28 mouse cellular contexts compared by ENCODE assay signal in genomic region chr8:104390245-104390644, GRCm38 (mm10). TPM values are rescaled to one million over a fixed set of nuclear protein-coding genes. Genes with fewer than 3 reads are reported as not detected.
DNase-seq lines count a peak whose midpoint lies in the region; ATAC-seq lines count a peak whose summit lies in the region.
"Had no signal": no experiment of that assay in that cellular context is flagged by ENCODE, and none has a peak within 500 bp of the region (broad histone marks: within the 10 kb centered on the region; RNA-seq: fewer than 3 reads in every experiment).

No protein-coding gene starts in this region.

- H3K27me3 ChIP-seq in intestine, embryonic 14.5 days (replicated peaks; ENCODE audit: control insufficient read depth, insufficient read depth, low read length): no peaks in the 10 kb centered on the region
- H3K27me3 ChIP-seq in intestine, embryonic 16.5 days (replicated peaks; ENCODE audit: control insufficient read depth, insufficient read depth, low read length): no peaks in the 10 kb centered on the region
- no peaks in the 10 kb centered on the region for H3K27me3 ChIP-seq in stomach, embryonic 15.5 days (replicated peaks)
- H3K27me3 ChIP-seq: embryonic facial prominence, embryonic 12.5 days; embryonic facial prominence, embryonic 15.5 days; heart, embryonic 12.5 days; heart, embryonic 15.5 days; hindbrain, embryonic 13.5 days had no signal

- no peak overlapping the region for H3K9ac ChIP-seq in intestine, embryonic 14.5 days (ENCODE audit: low read length)
- peak overlapping the region; percentile 41 for H3K9ac ChIP-seq in intestine, embryonic 16.5 days (ENCODE audit: low read depth, low read length)
- H3K9ac ChIP-seq in stomach, embryonic 15.5 days: no peak overlapping the region
- H3K9ac ChIP-seq: embryonic facial prominence, embryonic 12.5 days; embryonic facial prominence, embryonic 15.5 days; forebrain, postnatal 0 days; heart, embryonic 12.5 days; heart, embryonic 15.5 days; hindbrain, embryonic 13.5 days had no signal

- H3K27ac ChIP-seq in intestine, embryonic 14.5 days (ENCODE audit: low read depth): 0 out of 2 replicates have a peak overlapping the region, but pooled peaks have one; percentile 16
- peak overlapping the region; percentile 86 for H3K27ac ChIP-seq in intestine, embryonic 16.5 days (ENCODE audit: low read length)
- H3K27ac ChIP-seq in stomach, embryonic 15.5 days: peak overlapping the region; percentile 56; the same call in 1 of the 2 replicates
- H3K27ac ChIP-seq: embryonic facial prominence, embryonic 12.5 days; embryonic facial prominence, embryonic 15.5 days; gastrocnemius, adult 2 months; heart, embryonic 15.5 days; hindbrain, embryonic 10.5 days; hindbrain, embryonic 13.5 days; hindbrain, postnatal 0 days had no signal

- peaks cover 42% of the 10 kb centered on the region for H3K4me1 ChIP-seq in intestine, embryonic 14.5 days (replicated peaks; ENCODE audit: control insufficient read depth, insufficient read depth, low read length)
- peaks cover 52% of the 10 kb centered on the region for H3K4me1 ChIP-seq in intestine, embryonic 16.5 days (ENCODE audit: control insufficient read depth, insufficient read depth, low read length)
- H3K4me1 ChIP-seq in stomach, embryonic 15.5 days: peaks cover 33% of the 10 kb centered on the region

- DNase-seq in intestine, embryonic 14.5 days (ENCODE audit: low spot score): no peak
- DNase-seq in yolk sac, embryonic 10.5 days (ENCODE audit: low spot score): peak; percentile 59
- no peak for DNase-seq in urinary bladder, postnatal 14 days (ENCODE audit: low spot score)
- no peak for DNase-seq in kidney, adult 8-10 months
- DNase-seq in thymus, postnatal 0 days (ENCODE audit: low spot score): no peak
- DNase-seq: adrenal gland, adult 8-10 months; adrenal gland, postnatal 25 days; cerebellum, adult 11 months; cerebellum, adult 2 months; cerebellum, adult 9-11 months; cerebellum, postnatal 25 days; forebrain, postnatal 0 days; gastrocnemius, adult 2 months; gastrocnemius, postnatal 25 days; heart, adult 18-20 months; heart, postnatal 10 days; heart, postnatal 36 days had no signal

- peak overlapping the region; percentile 11; the same call in 1 of the 2 replicates for H3K4me2 ChIP-seq in intestine, embryonic 14.5 days (ENCODE audit: low read length)
- peak overlapping the region; percentile 28 for H3K4me2 ChIP-seq in intestine, embryonic 16.5 days (ENCODE audit: low read depth, low read length)
- no peak overlapping the region for H3K4me2 ChIP-seq in stomach, embryonic 15.5 days
- H3K4me2 ChIP-seq: embryonic facial prominence, embryonic 12.5 days; embryonic facial prominence, embryonic 15.5 days; heart, embryonic 12.5 days; heart, embryonic 15.5 days; hindbrain, embryonic 13.5 days had no signal

- no peaks in the 10 kb centered on the region for H3K9me3 ChIP-seq in intestine, embryonic 14.5 days (ENCODE audit: control insufficient read depth, low read length)
- no peaks in the 10 kb centered on the region for H3K9me3 ChIP-seq in intestine, embryonic 16.5 days (ENCODE audit: control insufficient read depth, low read length)
- H3K9me3 ChIP-seq in stomach, embryonic 15.5 days: no peaks in the 10 kb centered on the region
- H3K9me3 ChIP-seq: embryonic facial prominence, embryonic 12.5 days; embryonic facial prominence, embryonic 15.5 days; heart, embryonic 12.5 days; heart, embryonic 15.5 days; hindbrain, embryonic 10.5 days; hindbrain, embryonic 13.5 days had no signal

- ATAC-seq in intestine, embryonic 14.5 days (replicated peaks; ENCODE audit: low FRiP score, low TSS enrichment, low read depth): no peak; the same call in 1 of the 2 replicates
- peak; percentile 70 for ATAC-seq in intestine, embryonic 16.5 days
- ATAC-seq in stomach, embryonic 15.5 days (ENCODE audit: insufficient read depth, low FRiP score, low read depth): peak; percentile 28; the same call in 1 of the 2 replicates
- ATAC-seq: activated CD4-positive, CD25-positive, alpha-beta regulatory T cell, adult 4 months; forebrain, embryonic 14.5 days; forebrain, postnatal 0 days; hindbrain, postnatal 0 days had no signal

- WGBS in intestine, embryonic 14.5 days: 76% methylated on average over 8 of the region's 8 CpGs
- 55% methylated on average over 8 of the region's 8 CpGs for WGBS in intestine, embryonic 16.5 days
- 63% methylated on average over 8 of the region's 8 CpGs for WGBS in stomach, embryonic 15.5 days

- no peak overlapping the region for H3K4me3 ChIP-seq in intestine, embryonic 14.5 days (ENCODE audit: low read depth, low read length)
- 0 out of 2 replicates have a peak overlapping the region, but pooled peaks have one; percentile 2 for H3K4me3 ChIP-seq in intestine, embryonic 16.5 days (ENCODE audit: low read length)
- H3K4me3 ChIP-seq in stomach, embryonic 15.5 days (replicated peaks): no peak overlapping the region
- H3K4me3 ChIP-seq: embryonic facial prominence, embryonic 12.5 days; embryonic facial prominence, embryonic 15.5 days; gastrocnemius, adult 2 months; heart, embryonic 12.5 days; heart, embryonic 15.5 days; hindbrain, embryonic 10.5 days; hindbrain, embryonic 13.5 days had no signal

- H3K36me3 ChIP-seq in intestine, embryonic 14.5 days (ENCODE audit: control insufficient read depth, insufficient read depth, low read length): no peaks in the 10 kb centered on the region; the same call in 1 of the 2 replicates
- no peaks in the 10 kb centered on the region for H3K36me3 ChIP-seq in intestine, embryonic 16.5 days (ENCODE audit: control insufficient read depth, insufficient read depth, low read length)
- H3K36me3 ChIP-seq in stomach, embryonic 15.5 days: no peaks in the 10 kb centered on the region
- H3K36me3 ChIP-seq: embryonic facial prominence, embryonic 12.5 days; embryonic facial prominence, embryonic 15.5 days; heart, embryonic 12.5 days; heart, embryonic 15.5 days; hindbrain, embryonic 13.5 days had no signal

RNA-seq across cellular contexts. Expression of gene Cmtm4, which starts 5.4 kb away (rescaled TPM):
- 7.0 and 7.5 TPM in 2 replicates for polyA plus RNA-seq in intestine, embryonic 14.5 days (2014; fragmentation: Nextera tagmentation; extraction: Ambion mirVana)
- polyA plus RNA-seq in intestine, embryonic 16.5 days (2015; fragmentation: Nextera tagmentation; extraction: Ambion mirVana): 4.2 and 5.1 TPM in 2 replicates
- polyA plus RNA-seq in stomach, embryonic 15.5 days (2015; fragmentation: Nextera tagmentation; extraction: Ambion mirVana): 6.2 and 6.4 TPM in 2 replicates
- 0.73 and 0.86 TPM in 2 replicates for polyA plus RNA-seq in thymus, postnatal 0 days (2015; fragmentation: Nextera tagmentation; extraction: Ambion mirVana)

RNA-seq across cellular contexts. Expression of gene Cmtm3, which starts 51.0 kb away (rescaled TPM):
- polyA plus RNA-seq in intestine, embryonic 14.5 days (2014; fragmentation: Nextera tagmentation; extraction: Ambion mirVana): 155 and 171 TPM in 2 replicates
- polyA plus RNA-seq in intestine, embryonic 16.5 days (2015; fragmentation: Nextera tagmentation; extraction: Ambion mirVana): 98.2 and 105 TPM in 2 replicates
- 121 and 122 TPM in 2 replicates for polyA plus RNA-seq in stomach, embryonic 15.5 days (2015; fragmentation: Nextera tagmentation; extraction: Ambion mirVana)
- 31.5 and 32.3 TPM in 2 replicates for polyA plus RNA-seq in thymus, postnatal 0 days (2015; fragmentation: Nextera tagmentation; extraction: Ambion mirVana)

RNA-seq across cellular contexts. Expression of gene Dync1li2, which starts 52.6 kb away (rescaled TPM):
- polyA plus RNA-seq in intestine, embryonic 14.5 days (2014; fragmentation: Nextera tagmentation; extraction: Ambion mirVana): 46.1 and 55.3 TPM in 2 replicates
- polyA plus RNA-seq in intestine, embryonic 16.5 days (2015; fragmentation: Nextera tagmentation; extraction: Ambion mirVana): 38.7 and 39.7 TPM in 2 replicates
- polyA plus RNA-seq in stomach, embryonic 15.5 days (2015; fragmentation: Nextera tagmentation; extraction: Ambion mirVana): 54.9 and 58.0 TPM in 2 replicates
- polyA plus RNA-seq in thymus, postnatal 0 days (2015; fragmentation: Nextera tagmentation; extraction: Ambion mirVana): 23.6 and 27.0 TPM in 2 replicates

Comparison
In these comparisons a context has a peak if more than half of its experiments do, and no peak if none do; other contexts are left out.
1. H3K27ac ChIP-seq: peak in every context shown above with its lines; median percentile 86 in intestine, embryonic 16.5 days; 56 in stomach, embryonic 15.5 days; 16 in intestine, embryonic 14.5 days.